Mouse (Mus musculus) C2C12 (cell line): ENCODE data around the gene Ddah2. TPM values are rescaled to one million over a fixed set of nuclear protein-coding genes. Genes with fewer than 3 reads are reported as not detected.
A peak's percentile ranks its signal among the peaks of the same experiment; 100 is the strongest.

Experiments
- H3K27me3 ChIP-seq: one replicate; pipeline ENCODE4 v1.6.1; 2011; ENCODE audit not compliant: control insufficient read depth, insufficient read depth, insufficient read length
- H3K36me3 ChIP-seq: one replicate; pipeline ENCODE4 v1.6.1; 2011; ENCODE audit not compliant: control insufficient read depth, insufficient read depth
- H3K4me3 ChIP-seq: one replicate; pipeline ENCODE4 v1.5.1; 2011; ENCODE audit warnings: mild to moderate bottlenecking, control low read depth; ENCODE audit not compliant: poor library complexity, insufficient read depth, severe bottlenecking
- H3K79me2 ChIP-seq: one replicate; pipeline ENCODE4 v1.6.1; 2011; ENCODE audit not compliant: control insufficient read depth, insufficient read depth
- H3K79me3 ChIP-seq: one replicate; pipeline ENCODE4 v1.6.1; 2011; ENCODE audit warnings: low read depth, control low read depth
- H3ac ChIP-seq: one replicate; pipeline ENCODE3; 2011; ENCODE audit warnings: low read depth; ENCODE audit not compliant: control insufficient read depth, insufficient read length
- CEBPB ChIP-seq: IDR thresholded peaks from one replicate; pipeline ENCODE4 v1.6.1; 2011; ENCODE audit warnings: low read depth, mild to moderate bottlenecking, control low read depth, moderate library complexity
- CTCF ChIP-seq: IDR thresholded peaks from one replicate; pipeline ENCODE4 v1.5.1; 2011; ENCODE audit not compliant: control insufficient read depth, insufficient read depth, insufficient read length
- FOSL1 ChIP-seq: IDR thresholded peaks from one replicate; pipeline ENCODE4 v1.8.0; 2011; ENCODE audit warnings: mild to moderate bottlenecking, low read length; ENCODE audit not compliant: poor library complexity, insufficient read depth, severe bottlenecking
- MAX ChIP-seq: IDR thresholded peaks from one replicate; pipeline ENCODE4 v1.6.1; 2011; ENCODE audit warnings: mild to moderate bottlenecking, control low read depth
- MYOD1 ChIP-seq: IDR thresholded peaks from one replicate; pipeline ENCODE4 v1.6.1; 2011; ENCODE audit warnings: low read depth; ENCODE audit not compliant: control insufficient read depth, insufficient read length
- MYOG ChIP-seq: IDR thresholded peaks from one replicate; pipeline ENCODE4 v1.6.1; 2011; ENCODE audit not compliant: control insufficient read depth, insufficient read length; ENCODE audit errors: extremely low read depth
- USF1 ChIP-seq: IDR thresholded peaks from one replicate; pipeline ENCODE4 v1.6.1; 2011; ENCODE audit warnings: low read depth, mild to moderate bottlenecking, control low read depth, moderate library complexity
- polyA plus RNA-seq: library from polyadenylated mRNA; unstranded; fragments of >200 nt; fragmentation: generic; extraction: Trizol; gene quantifications from one replicate; pipeline ENCODE4 v1.2.1, GENCODE M21; 2012; ENCODE audit warnings: missing spikeins

Gene Ddah2
- polyA plus RNA-seq, 1 experiment: 129 TPM

DNA sequence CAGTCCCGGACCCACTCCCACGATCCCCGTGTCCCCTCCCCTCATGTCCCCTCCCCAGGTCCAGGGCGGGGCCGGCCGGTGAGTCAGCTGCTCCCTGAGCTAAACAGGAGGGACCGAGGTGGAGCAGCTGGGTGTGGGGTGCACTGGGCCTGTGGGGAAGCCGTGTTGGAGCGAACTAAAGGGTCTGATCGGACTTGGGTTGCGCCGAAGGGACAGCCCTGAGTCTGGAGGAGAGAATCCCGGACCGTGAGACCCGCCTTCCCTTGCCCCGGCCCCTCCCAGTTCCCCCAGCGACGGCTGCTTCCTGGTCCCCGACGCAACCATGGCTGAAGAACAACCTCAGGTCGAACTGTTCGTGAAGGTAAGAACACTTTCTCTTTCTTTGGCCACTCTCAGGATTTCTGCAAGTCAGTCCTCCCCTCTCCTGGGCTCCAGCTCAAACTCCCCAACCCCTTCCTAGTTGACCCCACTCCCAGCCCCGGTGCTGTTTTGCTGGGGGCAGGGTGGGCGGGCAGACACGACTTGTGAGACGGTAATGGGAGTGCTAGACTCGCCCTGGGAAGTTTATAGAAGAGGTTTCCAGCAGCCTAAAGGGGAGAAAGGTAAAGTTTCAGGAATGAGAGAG lies 8.6 kb upstream of the Ddah2 start:
- Histone ChIP-seq H3K27me3 (no peaks in the 10 kb centered on the region), H3K79me3 (peaks cover 39% of the 10 kb centered on the region), H3K79me2 (peaks cover 64% of the 10 kb centered on the region), H3ac (peak overlapping the region; percentile 85), H3K4me3 (peak overlapping the region; percentile 82), H3K36me3 (peaks cover 32% of the 10 kb centered on the region)
- no peak for TF ChIP-seq MYOG

DNA sequence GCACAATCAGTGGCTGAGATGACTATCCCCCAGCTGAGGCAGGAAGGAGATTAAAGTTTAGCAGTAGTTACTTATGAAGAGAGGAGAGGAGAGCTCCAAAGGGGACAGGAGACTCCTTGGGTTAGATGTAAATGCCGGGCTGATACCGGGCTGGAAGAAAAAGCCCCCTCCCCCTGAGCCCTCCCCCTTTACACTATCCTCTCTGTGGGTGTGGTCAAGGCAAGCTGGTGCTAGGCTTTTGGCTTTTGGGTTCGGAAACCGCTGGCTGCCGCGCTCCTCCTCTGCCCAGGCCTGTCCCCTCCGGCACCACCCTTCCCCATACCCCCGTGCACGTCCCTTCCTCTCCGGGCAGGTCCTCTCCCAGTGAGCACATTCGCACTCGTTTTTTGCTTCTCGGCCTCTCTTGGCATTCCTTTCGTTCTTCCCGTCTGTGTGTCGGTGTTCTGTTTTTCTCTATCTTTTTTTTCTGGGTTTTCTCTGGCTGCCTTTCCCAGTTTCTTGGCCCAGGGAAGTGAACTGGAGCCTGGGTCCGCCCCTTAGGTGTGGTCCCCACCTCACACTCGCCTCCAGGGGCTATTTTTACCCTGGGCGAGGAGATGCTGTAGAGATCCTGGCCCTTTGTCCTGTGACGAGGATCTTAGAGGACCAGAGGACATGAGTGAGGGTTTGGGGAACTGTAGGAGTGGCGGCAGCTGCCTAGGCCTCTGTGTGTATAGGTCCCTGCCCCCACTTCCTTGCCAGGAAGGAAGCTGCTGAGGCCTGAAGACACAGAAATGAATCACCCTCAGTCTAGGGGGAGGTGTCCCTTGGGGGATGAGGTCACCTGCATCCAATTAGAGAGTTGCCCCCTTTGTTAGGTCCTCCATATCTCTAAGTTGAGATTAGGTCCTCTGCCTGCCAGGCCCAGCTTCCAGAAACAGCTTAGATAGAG lies 7.4 kb upstream of the Ddah2 start:
- H3K79me2 ChIP-seq: peaks cover 75% of the 10 kb centered on the region
- H3K4me3 ChIP-seq: peak overlapping the region; percentile 82
- peaks cover 43% of the 10 kb centered on the region for H3K36me3 ChIP-seq
- H3ac ChIP-seq: peak overlapping the region; percentile 99
- H3K79me3 ChIP-seq: peaks cover 41% of the 10 kb centered on the region
- TF ChIP-seq USF1 (no peak), MAX (peak; percentile 36), MYOD1 (peak; percentile 59), CTCF (no peak)
- H3K27me3 ChIP-seq: no peaks in the 10 kb centered on the region

DNA sequence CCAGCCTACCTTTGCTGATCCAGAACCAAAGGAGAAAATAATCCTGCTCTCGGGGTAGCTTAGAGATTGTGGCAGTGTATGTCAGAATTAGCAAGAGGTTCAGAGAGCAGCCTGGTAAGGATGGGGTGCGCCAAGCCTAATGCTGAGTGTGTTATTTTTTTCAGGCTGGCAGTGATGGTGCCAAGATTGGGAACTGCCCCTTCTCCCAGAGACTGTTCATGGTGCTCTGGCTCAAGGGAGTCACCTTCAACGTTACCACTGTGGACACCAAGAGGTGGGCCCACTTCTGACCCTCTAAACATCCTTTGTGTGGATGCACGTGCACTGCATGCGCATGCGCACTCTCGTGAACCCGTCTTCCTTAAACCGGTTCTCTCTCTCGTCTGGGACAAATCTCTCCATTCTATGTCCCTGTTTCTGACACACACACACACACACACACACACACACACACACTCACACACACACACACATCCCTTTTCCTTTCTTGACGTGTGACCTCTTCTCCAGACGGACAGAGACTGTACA lies 6.5 kb upstream of the Ddah2 start:
- peaks cover 52% of the 10 kb centered on the region for H3K36me3 ChIP-seq
- no peak for TF ChIP-seq MYOG
- TF ChIP-seq MAX: no peak
- no peak for TF ChIP-seq CEBPB
- no peak for TF ChIP-seq CTCF
- TF ChIP-seq FOSL1: no peak
- TF ChIP-seq MYOD1: no peak
- no peak for TF ChIP-seq USF1
- peak overlapping the region; percentile 82 for H3K4me3 ChIP-seq
- H3K27me3 ChIP-seq: no peaks in the 10 kb centered on the region
- H3K79me3 ChIP-seq: peaks cover 41% of the 10 kb centered on the region
- peak overlapping the region; percentile 99 for H3ac ChIP-seq
- peaks cover 75% of the 10 kb centered on the region for H3K79me2 ChIP-seq

DNA sequence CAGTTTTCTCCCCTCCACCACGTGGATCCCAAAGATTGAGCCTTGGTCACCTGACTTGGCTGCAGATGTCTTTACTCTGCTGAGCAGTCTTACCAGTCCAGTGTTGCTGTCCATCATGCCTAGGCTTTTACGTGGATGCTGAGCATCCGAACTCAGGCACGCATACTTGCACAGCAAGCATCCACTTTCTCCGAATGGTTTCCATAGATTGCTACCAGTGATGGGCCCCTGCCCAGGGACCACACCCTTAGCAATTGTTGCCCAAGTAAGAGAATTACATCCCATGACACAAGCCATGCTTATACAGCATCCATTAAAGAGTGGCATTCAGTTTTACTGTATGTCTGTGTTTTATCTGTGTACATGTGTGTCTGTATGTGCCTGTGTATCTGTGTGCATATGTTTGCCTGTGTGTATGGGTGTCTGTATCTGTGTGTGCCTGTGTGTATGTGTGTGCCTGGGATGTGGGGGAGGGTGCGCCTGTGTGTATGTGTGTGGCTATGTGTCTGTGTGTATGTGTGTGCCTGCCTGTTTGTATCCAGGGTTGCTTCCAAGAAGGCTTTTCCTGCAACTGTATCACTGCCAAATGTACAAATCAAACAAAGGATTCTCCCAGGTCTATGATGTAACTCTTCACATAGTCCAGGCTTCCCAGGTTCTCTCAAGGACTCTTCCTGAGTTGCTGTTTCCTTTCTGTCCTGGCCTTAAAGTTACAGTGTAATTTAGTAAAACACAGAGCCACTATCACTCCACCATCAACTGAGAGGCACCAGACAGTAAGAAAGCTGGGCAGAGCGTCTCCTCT lies 2.9 kb upstream of the Ddah2 start:
- H3K79me2 ChIP-seq: peaks cover 54% of the 10 kb centered on the region
- peaks cover 36% of the 10 kb centered on the region for H3K79me3 ChIP-seq
- H3ac ChIP-seq: no peak overlapping the region
- TF ChIP-seq MYOG (no peak), FOSL1 (no peak), MYOD1 (no peak), MAX (no peak), CEBPB (no peak), CTCF (no peak), USF1 (no peak)
- H3K36me3 ChIP-seq: peaks cover 73% of the 10 kb centered on the region
- no peaks in the 10 kb centered on the region for H3K27me3 ChIP-seq
- no peak overlapping the region for H3K4me3 ChIP-seq

DNA sequence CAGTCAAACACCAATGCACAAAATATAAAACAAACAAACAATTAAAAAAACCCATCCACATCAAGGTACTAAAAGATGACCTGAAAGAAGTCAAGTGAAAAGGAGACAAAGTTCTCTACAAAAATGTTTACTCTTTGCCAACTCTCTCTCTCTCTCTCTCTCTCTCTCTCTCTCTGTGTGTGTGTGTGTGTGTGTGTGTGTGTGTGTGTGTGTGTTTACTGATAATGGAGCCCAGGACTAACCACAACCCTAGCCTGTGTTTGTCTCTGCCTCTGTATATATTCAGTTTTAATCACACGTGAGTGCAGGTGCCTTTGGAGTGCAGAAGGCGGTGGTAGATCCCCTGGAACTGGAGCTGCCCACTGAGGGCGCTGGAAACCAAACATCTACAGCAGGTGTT lies 1.7 kb upstream of the Ddah2 start:
- H3K79me3 ChIP-seq: peaks cover 27% of the 10 kb centered on the region
- no peak overlapping the region for H3K4me3 ChIP-seq
- peaks cover 42% of the 10 kb centered on the region for H3K79me2 ChIP-seq
- TF ChIP-seq MYOD1 (no peak), MAX (no peak), USF1 (no peak), MYOG (no peak), CEBPB (no peak)
- no peak overlapping the region for H3ac ChIP-seq
- no peaks in the 10 kb centered on the region for H3K27me3 ChIP-seq
- peaks cover 81% of the 10 kb centered on the region for H3K36me3 ChIP-seq
